Mouse (Mus musculus) heart, embryonic 13.5 days (tissue): ENCODE measurements at regions not wholly inside any gene's neighbourhood (a gene's known extent, or its start where the extent isn't known, plus 50 kb on each side); places are given as distances from the start of the nearest gene placed in this dataset.

Source experiments
- ATAC-seq: fragments of 200-750 bp; cut with Nextera tagmentation; 2 replicates; pipeline ENCODE4 v1.8.0; 2017; ENCODE audit warnings: moderate TSS enrichment; ENCODE audit not compliant: insufficient number of reproducible peaks, low FRiP score, low TSS enrichment; ENCODE audit errors: extremely low read depth
- H3K27ac ChIP-seq: fragments of 300-500 bp; sonication (generic); replicated peaks from 2 replicates; pipeline ENCODE4 v1.5.1; 2015; ENCODE audit warnings: moderate library complexity, mild to moderate bottlenecking, inconsistent platforms
- H3K27me3 ChIP-seq: fragments of 300-500 bp; sonication (generic); replicated peaks from 2 replicates; pipeline ENCODE4 v1.6.1; 2015; ENCODE audit warnings: mild to moderate bottlenecking, inconsistent platforms
- H3K36me3 ChIP-seq: fragments of 300-500 bp; sonication (generic); 2 replicates; pipeline ENCODE4 v1.6.1; 2015; ENCODE audit warnings: mild to moderate bottlenecking, inconsistent platforms
- H3K4me1 ChIP-seq: fragments of 300-500 bp; sonication (generic); 2 replicates; pipeline ENCODE4 v1.6.1; 2015; ENCODE audit warnings: inconsistent platforms
- H3K4me2 ChIP-seq: fragments of 300-500 bp; sonication (generic); 2 replicates; pipeline ENCODE4 v1.6.1; 2015; ENCODE audit warnings: inconsistent platforms, mild to moderate bottlenecking, moderate library complexity
- H3K4me3 ChIP-seq: fragments of 300-500 bp; sonication (generic); 2 replicates; pipeline ENCODE4 v1.5.1; 2015; ENCODE audit warnings: moderate library complexity, mild to moderate bottlenecking, inconsistent platforms
- H3K9ac ChIP-seq: fragments of 300-500 bp; sonication (generic); 2 replicates; pipeline ENCODE4 v1.6.1; 2015; ENCODE audit warnings: inconsistent platforms, mild to moderate bottlenecking, moderate library complexity
- H3K9me3 ChIP-seq: fragments of 300-500 bp; sonication (generic); 2 replicates; pipeline ENCODE4 v1.6.1; 2016; ENCODE audit warnings: inconsistent platforms
- WGBS: fragments of 180-500 bp; shearing (Covaris S2); methylation state at CpG from one replicate; pipeline ENCODE4 v1.1.7; 2015; ENCODE audit warnings: mixed read lengths; 5-methylcytosine and 5-hydroxymethylcytosine counted together

- Histone ChIP-seq H3K9ac (peak overlapping the region; percentile 81), H3K27me3 (no peaks in the 10 kb centered on the region), H3K4me3 (peak overlapping the region; percentile 51), H3K4me1 (peaks cover 19% of the 10 kb centered on the region), H3K9me3 (no peaks in the 10 kb centered on the region), H3K36me3 (no peaks in the 10 kb centered on the region), H3K4me2 (peak overlapping the region; percentile 73), H3K27ac (peak overlapping the region; percentile 93)
- WGBS, result 5% methylated on average over 15 of the region's 15 CpGs
- peak; percentile 70 for ATAC-seq
These were observed 146.5 kb upstream of the Jade1 start for GRCm38 (mm10) chr3:41408821-41409737.

- WGBS, result 5% methylated on average over 14 of the region's 14 CpGs
- peak overlapping the region; percentile 93 for H3K27ac ChIP-seq
- peak overlapping the region; percentile 81 for H3K9ac ChIP-seq
- H3K27me3 ChIP-seq, result no peaks in the 10 kb centered on the region
- peak; percentile 75; the same call in 1 of the 2 replicates for ATAC-seq
- H3K4me2 ChIP-seq, result peak overlapping the region; percentile 73
- no peaks in the 10 kb centered on the region for H3K36me3 ChIP-seq
- peaks cover 19% of the 10 kb centered on the region for H3K4me1 ChIP-seq
- H3K4me3 ChIP-seq, result peak overlapping the region; percentile 51
- H3K9me3 ChIP-seq, result no peaks in the 10 kb centered on the region
These were observed 147.1 kb upstream of the Jade1 start for GRCm38 (mm10) chr3:41408423-41408820.

GRCm38 (mm10) chr3:41407988-41408387 lies 147.5 kb upstream of the Jade1 start:
- no peaks in the 10 kb centered on the region for H3K27me3 ChIP-seq
- peak overlapping the region; percentile 81 for H3K9ac ChIP-seq
- H3K4me2 ChIP-seq, result peak overlapping the region; percentile 73
- peaks cover 19% of the 10 kb centered on the region for H3K4me1 ChIP-seq
- peak overlapping the region; percentile 51 for H3K4me3 ChIP-seq
- peak overlapping the region; percentile 93 for H3K27ac ChIP-seq
- WGBS, result 78% methylated on average over 9 of the region's 9 CpGs
- ATAC-seq, result no peak
- no peaks in the 10 kb centered on the region for H3K9me3 ChIP-seq
- H3K36me3 ChIP-seq, result no peaks in the 10 kb centered on the region

- Histone ChIP-seq H3K27me3 (no peaks in the 10 kb centered on the region), H3K4me3 (no peak overlapping the region), H3K4me1 (peaks cover 19% of the 10 kb centered on the region), H3K9me3 (no peaks in the 10 kb centered on the region), H3K9ac (no peak overlapping the region), H3K27ac (no peak overlapping the region), H3K36me3 (no peaks in the 10 kb centered on the region), H3K4me2 (no peak overlapping the region)
- WGBS, result 62% methylated on average over 1 of the region's 1 CpGs
- no peak for ATAC-seq
These were observed 148.0 kb upstream of the Jade1 start for GRCm38 (mm10) chr3:41407520-41407919.

- Histone ChIP-seq H3K27ac (no peak overlapping the region), H3K9me3 (no peaks in the 10 kb centered on the region), H3K4me2 (no peak overlapping the region), H3K9ac (no peak overlapping the region), H3K36me3 (no peaks in the 10 kb centered on the region), H3K27me3 (no peaks in the 10 kb centered on the region), H3K4me3 (no peak overlapping the region), H3K4me1 (peaks cover 8% of the 10 kb centered on the region)
- no peak for ATAC-seq
- WGBS, result 70% methylated on average over 4 of the region's 4 CpGs
These were observed 153.7 kb upstream of the Jade1 start for GRCm38 (mm10) chr3:41401881-41402280.

- WGBS, result 41% methylated on average over 6 of the region's 6 CpGs
- no peak for ATAC-seq
These were observed 165.7 kb upstream of the Jade1 start for GRCm38 (mm10) chr3:41389868-41390267.

GRCm38 (mm10) chr3:41387469-41388212 lies 167.9 kb upstream of the Jade1 start:
- H3K27ac ChIP-seq, result no peak overlapping the region
- H3K27me3 ChIP-seq, result no peaks in the 10 kb centered on the region
- no peak overlapping the region for H3K9ac ChIP-seq
- no peaks in the 10 kb centered on the region for H3K36me3 ChIP-seq
- no peak overlapping the region for H3K4me3 ChIP-seq
- no peak for ATAC-seq
- peaks cover 10% of the 10 kb centered on the region; the same call in 1 of the 2 replicates for H3K4me1 ChIP-seq
- no peaks in the 10 kb centered on the region for H3K9me3 ChIP-seq
- 62% methylated on average over 9 of the region's 9 CpGs for WGBS
- H3K4me2 ChIP-seq, result no peak overlapping the region

More at GRCm38 (mm10) chr3:41389868-41390267, 165.7 kb upstream of the Jade1 start:
- Histone ChIP-seq H3K4me3 (no peak overlapping the region), H3K27me3 (no peaks in the 10 kb centered on the region), H3K4me2 (no peak overlapping the region), H3K9ac (no peak overlapping the region), H3K9me3 (no peaks in the 10 kb centered on the region), H3K36me3 (no peaks in the 10 kb centered on the region), H3K27ac (no peak overlapping the region), H3K4me1 (peaks cover 10% of the 10 kb centered on the region; the same call in 1 of the 2 replicates)

GRCm38 (mm10) chr3:41386299-41386698 lies 169.2 kb upstream of the Jade1 start:
- Histone ChIP-seq H3K4me2 (no peak overlapping the region), H3K9ac (no peak overlapping the region), H3K36me3 (no peaks in the 10 kb centered on the region), H3K4me3 (no peak overlapping the region), H3K9me3 (no peaks in the 10 kb centered on the region), H3K4me1 (peaks cover 10% of the 10 kb centered on the region; the same call in 1 of the 2 replicates), H3K27me3 (no peaks in the 10 kb centered on the region), H3K27ac (no peak overlapping the region)
- WGBS, result 47% methylated on average over 5 of the region's 5 CpGs
- no peak for ATAC-seq

GRCm38 (mm10) chr3:41384410-41384809 lies 171.1 kb upstream of the Jade1 start:
- H3K27ac ChIP-seq, result no peak overlapping the region
- no peak overlapping the region for H3K4me3 ChIP-seq
- no peak for ATAC-seq
- no peaks in the 10 kb centered on the region for H3K27me3 ChIP-seq
- 78% methylated on average over 10 of the region's 10 CpGs for WGBS
- H3K4me1 ChIP-seq, result peaks cover 10% of the 10 kb centered on the region; the same call in 1 of the 2 replicates
- no peaks in the 10 kb centered on the region for H3K36me3 ChIP-seq
- no peaks in the 10 kb centered on the region for H3K9me3 ChIP-seq
- no peak overlapping the region for H3K9ac ChIP-seq
- H3K4me2 ChIP-seq, result no peak overlapping the region

GRCm38 (mm10) chr3:41378576-41378975 lies 177.0 kb upstream of the Jade1 start:
- Histone ChIP-seq H3K4me3 (no peak overlapping the region), H3K4me2 (no peak overlapping the region), H3K27me3 (no peaks in the 10 kb centered on the region), H3K27ac (no peak overlapping the region), H3K36me3 (no peaks in the 10 kb centered on the region), H3K9me3 (no peaks in the 10 kb centered on the region), H3K4me1 (peaks cover 38% of the 10 kb centered on the region), H3K9ac (no peak overlapping the region)
- ATAC-seq, result no peak
- WGBS, result 62% methylated on average over 5 of the region's 5 CpGs

- Histone ChIP-seq H3K4me3 (no peak overlapping the region), H3K9me3 (no peaks in the 10 kb centered on the region), H3K4me1 (peaks cover 38% of the 10 kb centered on the region), H3K4me2 (no peak overlapping the region), H3K27me3 (no peaks in the 10 kb centered on the region), H3K27ac (no peak overlapping the region), H3K9ac (no peak overlapping the region), H3K36me3 (no peaks in the 10 kb centered on the region)
- WGBS, result 68% methylated on average over 5 of the region's 5 CpGs
- no peak for ATAC-seq
These were observed 177.6 kb upstream of the Jade1 start for GRCm38 (mm10) chr3:41377826-41378406.
